Mouse (Mus musculus): Measurements from ENCODE around the gene Srrm4. TPM values are rescaled to one million over a fixed set of nuclear protein-coding genes. Genes with fewer than 3 reads are reported as not detected.

The Srrm4 gene
- polyA plus RNA-seq, 1 experiment from 2014 or later = 1.0 TPM

GRCm38 (mm10) chr5:116568050-116568449 is 23.6 kb downstream of the Srrm4 start:
- Histone ChIP-seq H3K4me2 (ENCODE audit: low read depth, low read length) (no peak overlapping the region), H3K4me3 (ENCODE audit: low read depth, low read length) (no peak overlapping the region), H3K27me3 (ENCODE audit: insufficient read depth, low read length) (no peaks in the 10 kb centered on the region), H3K4me1 (ENCODE audit: insufficient read depth) (no peaks in the 10 kb centered on the region), H3K36me3 (replicated peaks; ENCODE audit: insufficient read depth, low read length) (no peaks in the 10 kb centered on the region), H3K9me3 (ENCODE audit: low read length) (no peaks in the 10 kb centered on the region), H3K27ac (ENCODE audit: low read depth) (no peak overlapping the region), H3K9ac (replicated peaks) (no peak overlapping the region)
- ATAC-seq = no peak
- WGBS (ENCODE audit: insufficient replicate concordance) = 72% methylated on average over 2 of the region's 2 CpGs
- TF ChIP-seq EP300 (IDR thresholded peaks at IDR 0.05; ENCODE audit: low read depth) = no peak
- TF ChIP-seq CTCF (IDR thresholded peaks at IDR 0.05; ENCODE audit: low read depth) = no peak
- no peak for DNase-seq

GRCm38 (mm10) chr5:116567298-116567697 is 24.3 kb downstream of the Srrm4 start:
- H3K9ac ChIP-seq (replicated peaks) = no peak overlapping the region
- TF ChIP-seq CTCF (IDR thresholded peaks at IDR 0.05; ENCODE audit: low read depth) (no peak), EP300 (IDR thresholded peaks at IDR 0.05; ENCODE audit: low read depth) (no peak)
- H3K36me3 ChIP-seq (replicated peaks; ENCODE audit: insufficient read depth, low read length) = no peaks in the 10 kb centered on the region
- H3K4me1 ChIP-seq (ENCODE audit: insufficient read depth) = no peaks in the 10 kb centered on the region
- no peaks in the 10 kb centered on the region for H3K9me3 ChIP-seq (ENCODE audit: low read length)
- DNase-seq = no peak
- ATAC-seq = no peak
- no peak overlapping the region for H3K4me3 ChIP-seq (ENCODE audit: low read depth, low read length)
- no peak overlapping the region for H3K4me2 ChIP-seq (ENCODE audit: low read depth, low read length)
- H3K27me3 ChIP-seq (ENCODE audit: insufficient read depth, low read length) = no peaks in the 10 kb centered on the region
- H3K27ac ChIP-seq (ENCODE audit: low read depth) = no peak overlapping the region
- WGBS (ENCODE audit: insufficient replicate concordance) = 81% methylated on average over 8 of the region's 8 CpGs

GRCm38 (mm10) chr5:116566385-116567045 is 25.1 kb downstream of the Srrm4 start:
- no peaks in the 10 kb centered on the region for H3K9me3 ChIP-seq (ENCODE audit: low read length)
- WGBS (ENCODE audit: insufficient replicate concordance) = 66% methylated on average over 14 of the region's 14 CpGs
- H3K36me3 ChIP-seq (replicated peaks; ENCODE audit: insufficient read depth, low read length) = no peaks in the 10 kb centered on the region
- no peak overlapping the region for H3K4me3 ChIP-seq (ENCODE audit: low read depth, low read length)
- no peak overlapping the region for H3K27ac ChIP-seq (ENCODE audit: low read depth)
- no peaks in the 10 kb centered on the region for H3K27me3 ChIP-seq (ENCODE audit: insufficient read depth, low read length)
- H3K9ac ChIP-seq (replicated peaks) = no peak overlapping the region
- no peak for TF ChIP-seq EP300 (IDR thresholded peaks at IDR 0.05; ENCODE audit: low read depth)
- no peak for TF ChIP-seq CTCF (IDR thresholded peaks at IDR 0.05; ENCODE audit: low read depth)
- DNase-seq (no peak), ATAC-seq (no peak)
- no peak overlapping the region for H3K4me2 ChIP-seq (ENCODE audit: low read depth, low read length)
- H3K4me1 ChIP-seq (ENCODE audit: insufficient read depth) = no peaks in the 10 kb centered on the region

GRCm38 (mm10) chr5:116565573-116565972 is 26.0 kb downstream of the Srrm4 start:
- Histone ChIP-seq H3K27ac (ENCODE audit: low read depth) (no peak overlapping the region), H3K4me3 (ENCODE audit: low read depth, low read length) (no peak overlapping the region), H3K9me3 (ENCODE audit: low read length) (no peaks in the 10 kb centered on the region), H3K4me1 (ENCODE audit: insufficient read depth) (no peaks in the 10 kb centered on the region), H3K27me3 (ENCODE audit: insufficient read depth, low read length) (no peaks in the 10 kb centered on the region), H3K36me3 (replicated peaks; ENCODE audit: insufficient read depth, low read length) (no peaks in the 10 kb centered on the region), H3K4me2 (ENCODE audit: low read depth, low read length) (no peak overlapping the region), H3K9ac (replicated peaks) (no peak overlapping the region)
- DNase-seq (no peak), ATAC-seq (no peak)
- WGBS (ENCODE audit: insufficient replicate concordance) = 77% methylated on average over 9 of the region's 9 CpGs
- TF ChIP-seq CTCF (IDR thresholded peaks at IDR 0.05; ENCODE audit: low read depth) (no peak), EP300 (IDR thresholded peaks at IDR 0.05; ENCODE audit: low read depth) (no peak)

GRCm38 (mm10) chr5:116564391-116564790 is 27.2 kb downstream of the Srrm4 start:
- ATAC-seq = no peak
- H3K9me3 ChIP-seq (ENCODE audit: low read length) = no peaks in the 10 kb centered on the region
- H3K36me3 ChIP-seq (replicated peaks; ENCODE audit: insufficient read depth, low read length) = no peaks in the 10 kb centered on the region

GRCm38 (mm10) chr5:116563713-116564112 is 27.9 kb downstream of the Srrm4 start:
- no peak overlapping the region for H3K4me2 ChIP-seq (ENCODE audit: low read depth, low read length)
- WGBS (ENCODE audit: insufficient replicate concordance) = 51% methylated on average over 6 of the region's 6 CpGs

More at GRCm38 (mm10) chr5:116564391-116564790, 27.2 kb downstream of the Srrm4 start:
- H3K9ac ChIP-seq (replicated peaks) = no peak overlapping the region
- 75% methylated on average over 3 of the region's 3 CpGs for WGBS (ENCODE audit: insufficient replicate concordance)
- H3K27ac ChIP-seq (ENCODE audit: low read depth) = no peak overlapping the region
- H3K27me3 ChIP-seq (ENCODE audit: insufficient read depth, low read length) = no peaks in the 10 kb centered on the region
- TF ChIP-seq EP300 (IDR thresholded peaks at IDR 0.05; ENCODE audit: low read depth) (no peak), CTCF (IDR thresholded peaks at IDR 0.05; ENCODE audit: low read depth) (no peak)
- H3K4me3 ChIP-seq (ENCODE audit: low read depth, low read length) = no peak overlapping the region
- no peak overlapping the region for H3K4me2 ChIP-seq (ENCODE audit: low read depth, low read length)
- no peak for DNase-seq
- no peaks in the 10 kb centered on the region for H3K4me1 ChIP-seq (ENCODE audit: insufficient read depth)

More at GRCm38 (mm10) chr5:116563713-116564112, 27.9 kb downstream of the Srrm4 start:
- H3K27me3 ChIP-seq (ENCODE audit: insufficient read depth, low read length) = no peaks in the 10 kb centered on the region
- no peak overlapping the region for H3K9ac ChIP-seq (replicated peaks)
- no peaks in the 10 kb centered on the region for H3K36me3 ChIP-seq (replicated peaks; ENCODE audit: insufficient read depth, low read length)
- H3K4me1 ChIP-seq (ENCODE audit: insufficient read depth) = no peaks in the 10 kb centered on the region
- no peak for DNase-seq
- H3K4me3 ChIP-seq (ENCODE audit: low read depth, low read length) = no peak overlapping the region
- no peak for TF ChIP-seq EP300 (IDR thresholded peaks at IDR 0.05; ENCODE audit: low read depth)
- TF ChIP-seq CTCF (IDR thresholded peaks at IDR 0.05; ENCODE audit: low read depth) = no peak
- H3K9me3 ChIP-seq (ENCODE audit: low read length) = no peaks in the 10 kb centered on the region
- no peak overlapping the region for H3K27ac ChIP-seq (ENCODE audit: low read depth)
- ATAC-seq = no peak
